Mouse (Mus musculus) limb, embryonic 14.5 days (tissue): ENCODE measurements around the gene Trank1. TPM values are rescaled to one million over a fixed set of nuclear protein-coding genes. Genes with fewer than 3 reads are reported as not detected.

ENCODE experiments used
- ATAC-seq: fragments of 200-750 bp; cut with Nextera tagmentation; 2 replicates; pipeline ENCODE4 v1.8.0; 2017; ENCODE audit warnings: low read depth, moderate number of reproducible peaks, moderate TSS enrichment; ENCODE audit not compliant: low FRiP score
- DNase-seq: peaks from one replicate; pipeline ENCODE4 v3.0.0-alpha.2; 2015; ENCODE audit warnings: low spot score
- H3K27ac ChIP-seq: fragments of 300-500 bp; sonication (generic); replicated peaks from 2 replicates; pipeline ENCODE4 v1.5.1; 2014; ENCODE audit warnings: low read depth, mild to moderate bottlenecking, low read length, moderate library complexity, mixed read lengths
- H3K27me3 ChIP-seq: fragments of 300-500 bp; sonication (generic); 2 replicates; pipeline ENCODE4 v1.6.1; 2014; ENCODE audit warnings: low read length, mixed read lengths; ENCODE audit not compliant: control insufficient read depth, insufficient read depth
- H3K36me3 ChIP-seq: fragments of 300-500 bp; sonication (generic); 2 replicates; pipeline ENCODE4 v1.6.1; 2014; ENCODE audit warnings: mild to moderate bottlenecking, low read length, moderate library complexity, mixed read lengths; ENCODE audit not compliant: control insufficient read depth, insufficient read depth
- H3K4me1 ChIP-seq: fragments of 300-500 bp; sonication (generic); 2 replicates; pipeline ENCODE4 v1.6.1; 2014; ENCODE audit warnings: antibody characterized with exemption, low read length, mixed read lengths; ENCODE audit not compliant: control insufficient read depth, insufficient read depth
- H3K4me2 ChIP-seq: fragments of 300-500 bp; sonication (generic); replicated peaks from 2 replicates; pipeline ENCODE4 v1.6.1; 2014; ENCODE audit warnings: low read depth, mild to moderate bottlenecking, low read length, moderate library complexity; ENCODE audit not compliant: severe bottlenecking
- H3K4me3 ChIP-seq: fragments of 300-500 bp; sonication (generic); replicated peaks from 2 replicates; pipeline ENCODE4 v1.5.1; 2014; ENCODE audit warnings: low read length
- H3K9ac ChIP-seq: fragments of 300-500 bp; sonication (generic); 2 replicates; pipeline ENCODE4 v1.6.1; 2014; ENCODE audit warnings: mild to moderate bottlenecking, low read depth, low read length, moderate library complexity; ENCODE audit not compliant: severe bottlenecking
- H3K9me3 ChIP-seq: fragments of 300-500 bp; sonication (generic); 2 replicates; pipeline ENCODE4 v1.6.1; 2016; ENCODE audit warnings: low read length; ENCODE audit not compliant: control insufficient read depth
- POLR2A ChIP-seq: fragments of 200-500 bp; IDR thresholded peaks from 2 replicates; pipeline ENCODE4 v1.8.0; 2012; ENCODE audit warnings: inconsistent platforms, mild to moderate bottlenecking, moderate library complexity, borderline replicate concordance; ENCODE audit not compliant: insufficient read depth, insufficient read length; ENCODE audit errors: extremely low read depth
- WGBS: fragments of 180-500 bp; shearing (Covaris S2); extraction: QIAGEN DNeasy Blood & Tissue Kit; methylation state at CpG from one replicate; pipeline ENCODE4 v1.1.7; 2014; 5-methylcytosine and 5-hydroxymethylcytosine counted together
- polyA plus RNA-seq, 2 experiments: library from polyadenylated mRNA; depleted of rRNA in 1 of 2; stranded (reverse) in 1 of 2; unstranded in 1 of 2; fragments of >200 nt; fragmentation: Nextera tagmentation in 1 of 2; extraction: Ambion mirVana in 1 of 2; gene quantifications; 2 replicates each; pipeline versions ENCODE4 v1.2.1 to v1.2.3; 2012 to 2014

Trank1 gene
- polyA plus RNA-seq, 2 experiments: 0.83 to 1.2 TPM

GRCm38 (mm10) chr9:111385526-111386491 is 74.3 kb downstream of the Trank1 start:
- no peak for DNase-seq
- no peak overlapping the region for H3K4me3 ChIP-seq
- H3K27me3 ChIP-seq: no peaks in the 10 kb centered on the region
- no peak for ATAC-seq
- H3K9ac ChIP-seq: no peak overlapping the region
- H3K36me3 ChIP-seq: no peaks in the 10 kb centered on the region
- H3K4me2 ChIP-seq: no peak overlapping the region
- no peaks in the 10 kb centered on the region for H3K9me3 ChIP-seq
- 78% methylated on average over 5 of the region's 5 CpGs for WGBS
- no peak for TF ChIP-seq POLR2A
- no peaks in the 10 kb centered on the region for H3K4me1 ChIP-seq
- H3K27ac ChIP-seq: no peak overlapping the region

- no peak for ATAC-seq
- TF ChIP-seq POLR2A: no peak
- WGBS: 73% methylated on average over 2 of the region's 2 CpGs
Observed at GRCm38 (mm10) chr9:111386569-111386968, 75.0 kb downstream of the Trank1 start.

GRCm38 (mm10) chr9:111387576-111387975 is 76.0 kb downstream of the Trank1 start:
- H3K9ac ChIP-seq: no peak overlapping the region
- H3K4me2 ChIP-seq: no peak overlapping the region
- no peak overlapping the region for H3K4me3 ChIP-seq
- ATAC-seq (no peak), DNase-seq (no peak)
- H3K27me3 ChIP-seq: no peaks in the 10 kb centered on the region
- H3K9me3 ChIP-seq: no peaks in the 10 kb centered on the region
- no peak for TF ChIP-seq POLR2A
- H3K27ac ChIP-seq: no peak overlapping the region
- WGBS: 88% methylated on average over 4 of the region's 4 CpGs
- no peaks in the 10 kb centered on the region for H3K4me1 ChIP-seq
- H3K36me3 ChIP-seq: no peaks in the 10 kb centered on the region

More at GRCm38 (mm10) chr9:111386569-111386968, 75.0 kb downstream of the Trank1 start:
- no peak for DNase-seq
- no peaks in the 10 kb centered on the region for H3K9me3 ChIP-seq
- no peak overlapping the region for H3K9ac ChIP-seq
- H3K36me3 ChIP-seq: no peaks in the 10 kb centered on the region
- H3K27ac ChIP-seq: no peak overlapping the region
- H3K4me2 ChIP-seq: no peak overlapping the region
- no peaks in the 10 kb centered on the region for H3K27me3 ChIP-seq
- no peaks in the 10 kb centered on the region for H3K4me1 ChIP-seq
- H3K4me3 ChIP-seq: no peak overlapping the region

- no peak for TF ChIP-seq POLR2A
- no peaks in the 10 kb centered on the region for H3K36me3 ChIP-seq
- no peak for ATAC-seq
- DNase-seq: no peak
- H3K4me2 ChIP-seq: no peak overlapping the region
- H3K27ac ChIP-seq: no peak overlapping the region
- WGBS: 81% methylated on average over 9 of the region's 9 CpGs
- no peak overlapping the region for H3K4me3 ChIP-seq
- no peak overlapping the region for H3K9ac ChIP-seq
- H3K9me3 ChIP-seq: no peaks in the 10 kb centered on the region
- no peaks in the 10 kb centered on the region for H3K27me3 ChIP-seq
- H3K4me1 ChIP-seq: no peaks in the 10 kb centered on the region
Observed at GRCm38 (mm10) chr9:111390016-111390415, 78.5 kb downstream of the Trank1 start.

DNA sequence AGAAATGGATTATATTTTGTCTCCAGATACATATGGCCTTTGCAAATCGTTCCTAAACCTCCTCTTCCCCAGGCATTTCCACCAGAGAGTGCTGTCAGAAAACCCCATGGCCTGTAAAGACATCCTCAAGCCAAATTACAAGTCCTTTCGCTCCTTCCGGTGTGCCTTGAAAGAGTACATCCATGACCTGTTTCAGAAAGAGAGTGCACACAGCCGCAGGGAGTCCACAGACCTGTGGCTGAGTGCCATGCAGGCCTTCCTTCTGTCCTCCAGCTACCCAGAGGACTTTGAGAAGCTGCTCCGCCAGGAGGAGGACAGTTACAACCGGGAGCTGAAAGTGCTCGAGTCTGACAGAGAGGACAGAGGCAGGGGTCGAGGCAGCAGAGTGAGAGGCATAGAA is 79.5 kb downstream of the Trank1 start:
- no peak overlapping the region for H3K4me3 ChIP-seq
- ATAC-seq (no peak), DNase-seq (no peak)
- no peak for TF ChIP-seq POLR2A
- H3K27ac ChIP-seq: no peak overlapping the region
- H3K4me2 ChIP-seq: no peak overlapping the region
- 85% methylated on average over 8 of the region's 8 CpGs for WGBS
- no peaks in the 10 kb centered on the region for H3K4me1 ChIP-seq
- H3K27me3 ChIP-seq: no peaks in the 10 kb centered on the region
- H3K9me3 ChIP-seq: no peaks in the 10 kb centered on the region
- no peak overlapping the region for H3K9ac ChIP-seq
- no peaks in the 10 kb centered on the region for H3K36me3 ChIP-seq
